Mouse (Mus musculus): Measurements from ENCODE around the gene 2810006K23Rik. TPM values are rescaled to one million over a fixed set of nuclear protein-coding genes. Genes with fewer than 3 reads are reported as not detected.
"Not testable (repeated sequence)": the region's sequence is repeated elsewhere in the genome, so short reads cannot be mapped to it uniquely, and the experiment has no call there.

The 2810006K23Rik gene
- 10 to 100 TPM in 2 of 26 experiments, 1 to 10 TPM in 15, under 1 TPM in 3, not detected in 6; 0.37 to 11.4 (median 4.6) TPM for total RNA-seq (2018; cell fraction: chromatin; rRNA removed)
- 10 to 100 TPM in 11 of 26 experiments, 1 to 10 TPM in 15; 3.6 to 12.0 (median 9.4) TPM for total RNA-seq (2018; cell fraction: cytosol; rRNA removed)
- total RNA-seq (2018; cell fraction: nucleus; rRNA removed) = 10 to 100 TPM in 2 of 26 experiments, 1 to 10 TPM in 21, under 1 TPM in 2, not detected in 1; 0.92 to 13.2 (median 2.8) TPM
- polyA plus RNA-seq (2018) = 10.0 to 15.0 TPM (median 13.1 TPM) in 3 replicates

DNA sequence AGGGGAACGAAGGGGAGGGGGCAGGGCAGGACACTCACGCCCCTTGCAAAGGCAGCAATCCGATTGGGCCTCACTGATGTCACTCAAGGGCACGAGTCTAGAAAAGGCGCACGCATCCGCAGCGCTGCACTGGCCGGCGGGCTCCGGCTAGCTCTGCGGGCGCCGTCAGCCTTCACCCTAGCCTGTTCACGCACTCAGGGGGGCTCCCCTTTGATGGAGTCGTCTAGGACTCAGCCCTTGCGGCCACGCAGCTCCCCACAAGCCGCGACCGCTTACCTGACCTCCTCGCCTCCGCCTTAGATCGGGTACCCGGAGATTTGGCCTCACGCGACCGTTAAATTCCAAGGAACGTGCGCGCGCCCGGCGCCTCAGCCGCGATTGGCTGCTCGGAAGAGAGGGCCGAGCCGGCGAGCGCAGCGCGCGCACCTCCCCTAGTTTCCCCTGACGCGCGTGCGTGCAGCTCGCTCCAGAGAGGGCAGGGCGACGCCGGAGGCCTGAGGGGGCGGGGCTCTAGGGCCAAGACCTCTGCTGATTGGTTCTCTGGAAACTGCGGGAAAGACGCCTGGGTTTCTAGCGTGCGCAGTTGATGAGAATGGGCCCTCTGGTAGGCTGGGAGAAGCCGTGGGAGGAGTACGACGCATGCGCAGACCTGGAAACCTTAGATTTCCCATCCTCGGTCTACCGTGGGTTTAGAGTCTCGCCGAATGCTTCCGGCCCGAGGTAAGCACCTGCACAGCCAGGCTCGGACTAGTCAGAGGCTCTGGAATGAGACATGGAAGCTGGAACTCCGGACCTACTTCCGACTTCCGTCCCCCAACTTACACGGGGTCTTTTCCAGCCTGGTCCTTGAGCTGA lies at the start of gene 2810006K23Rik, which contains the start of gene Mphosph9:
TSS of gene 2810006K23Rik (plus strand) at position 580 of the 855 bp plus-strand sequence.
TSS of gene Mphosph9 (minus strand) at position 463 of the 855 bp plus-strand sequence.
- under 1% methylated on average over 63 of the region's 72 CpGs for WGBS (ENCODE audit: missing documents)

DNA sequence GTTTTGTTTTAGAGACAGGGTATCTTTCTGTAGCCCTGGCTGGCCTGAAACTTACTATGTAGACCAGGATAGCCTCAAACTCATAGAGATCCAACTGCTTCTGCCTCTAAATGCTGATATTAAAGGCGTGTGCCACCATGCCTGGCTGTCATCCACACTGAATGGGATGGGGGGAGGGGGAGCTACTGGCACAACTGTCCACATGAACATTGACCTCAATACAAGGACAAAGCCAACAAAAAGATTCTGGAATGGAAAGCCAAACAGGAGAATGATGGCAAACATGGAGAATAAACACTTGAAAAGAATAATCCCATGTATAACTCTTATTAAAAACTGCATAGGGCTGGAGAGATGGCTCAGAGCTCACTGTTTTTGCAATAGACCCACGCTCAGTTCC lies 45.0 kb upstream of the 2810006K23Rik start:
- Histone ChIP-seq H3K27ac (no peak overlapping the region), H3K79me2 (ENCODE audit: inconsistent target) (no peaks in the 10 kb centered on the region), H3K36me3 (ENCODE audit: inconsistent target) (no peaks in the 10 kb centered on the region), H3K4me3 (ENCODE audit: inconsistent target) (no peak overlapping the region)
- 95% methylated on average over 2 of the region's 2 CpGs for WGBS (ENCODE audit: missing documents)

More for the DNA sequence above, at the start of gene 2810006K23Rik, which contains the start of gene Mphosph9:
- Histone ChIP-seq H3K36me3 (ENCODE audit: inconsistent target) (no peaks in the 10 kb centered on the region), H3K79me2 (ENCODE audit: inconsistent target) (peaks cover 7% of the 10 kb centered on the region; the same call in 1 of the 2 replicates), H3K4me3 (ENCODE audit: inconsistent target) (peak within 1 kb of the TSS; percentile 89), H3K27ac (peak within 1 kb of the TSS; percentile 38)

DNA sequence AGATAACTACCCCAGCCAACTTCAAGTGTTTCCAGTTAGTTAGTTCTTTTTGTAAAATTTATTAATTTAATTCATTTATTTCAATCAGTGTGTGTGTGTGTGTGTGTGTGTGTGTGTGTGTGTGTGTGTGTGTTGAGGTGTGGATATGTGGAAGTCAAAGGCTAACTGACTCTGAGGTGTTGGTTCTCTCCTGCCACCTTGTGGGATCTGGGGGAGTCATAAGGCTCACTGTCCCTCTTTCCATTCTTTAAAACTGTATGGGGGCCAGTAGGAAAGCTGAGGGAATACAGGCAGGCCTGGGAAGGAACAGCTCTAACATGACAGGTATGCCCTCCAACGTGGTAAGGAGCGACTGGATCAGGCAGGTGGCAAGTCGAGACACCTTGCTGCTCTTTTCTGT lies 43.6 kb upstream of the 2810006K23Rik start:
- WGBS (ENCODE audit: missing documents) = 96% methylated on average over 3 of the region's 3 CpGs
- H3K36me3 ChIP-seq (ENCODE audit: inconsistent target) = no peaks in the 10 kb centered on the region
- H3K4me3 ChIP-seq (ENCODE audit: inconsistent target) = no peak overlapping the region
- H3K27ac ChIP-seq = no peak overlapping the region
- H3K79me2 ChIP-seq (ENCODE audit: inconsistent target) = no peaks in the 10 kb centered on the region

DNA sequence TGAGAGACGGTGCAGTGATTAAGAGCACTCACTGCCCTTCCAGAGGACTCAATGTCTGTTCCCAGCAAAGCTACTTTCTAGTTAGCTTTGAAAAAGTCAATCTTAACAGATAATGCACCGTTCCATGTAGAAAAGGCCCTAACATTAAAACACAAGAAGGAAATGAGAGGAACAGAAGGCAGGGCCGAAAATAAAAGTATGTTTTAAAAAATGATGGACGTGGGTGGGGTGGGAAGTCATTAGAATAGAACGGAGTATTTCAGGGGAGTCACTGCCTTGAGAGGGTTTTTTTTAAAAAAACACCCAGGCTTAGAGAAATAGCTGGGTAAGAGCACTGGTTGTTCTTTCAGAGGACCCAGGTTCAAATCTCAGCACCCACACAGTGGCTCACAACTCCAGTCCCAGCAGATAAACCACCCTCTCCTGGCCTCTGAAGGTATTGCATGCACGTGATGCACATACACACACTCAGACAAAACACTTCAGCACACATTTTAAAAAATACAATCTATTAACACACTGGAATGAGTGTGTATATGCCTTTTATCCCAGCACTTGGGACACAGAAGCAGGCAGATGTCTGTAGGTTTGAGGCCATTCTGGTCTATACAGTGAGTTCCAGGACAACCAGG lies 40.2 kb upstream of the 2810006K23Rik start:
- WGBS (ENCODE audit: missing documents) = 96% methylated on average over 6 of the region's 6 CpGs
- H3K79me2 ChIP-seq (ENCODE audit: inconsistent target) = no peaks in the 10 kb centered on the region
- no peak overlapping the region for H3K27ac ChIP-seq
- no peaks in the 10 kb centered on the region for H3K36me3 ChIP-seq (ENCODE audit: inconsistent target)
- H3K4me3 ChIP-seq (ENCODE audit: inconsistent target) = no peak overlapping the region

DNA sequence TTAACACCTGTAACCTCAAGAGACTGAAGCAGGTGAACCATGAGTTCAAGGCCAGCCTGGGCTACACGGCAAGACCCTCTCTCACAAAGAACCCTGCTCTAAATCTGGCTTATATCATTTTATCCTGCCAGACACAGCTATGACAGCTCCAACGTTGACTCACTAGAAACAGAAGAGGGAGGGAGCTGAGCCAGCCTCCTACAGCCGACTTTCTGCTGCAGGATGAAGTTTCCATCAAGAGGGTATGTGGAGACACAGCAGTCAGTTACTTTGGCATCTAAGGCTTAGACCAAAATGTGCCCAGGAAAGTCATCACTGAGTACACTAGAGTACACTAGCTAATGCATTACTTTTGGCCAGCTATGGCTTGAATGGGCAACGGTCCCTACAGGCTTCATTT lies 37.7 kb upstream of the 2810006K23Rik start:
- 93% methylated on average over 4 of the region's 4 CpGs for WGBS (ENCODE audit: missing documents)
- Histone ChIP-seq H3K27ac (no peak overlapping the region), H3K79me2 (ENCODE audit: inconsistent target) (no peaks in the 10 kb centered on the region), H3K36me3 (ENCODE audit: inconsistent target) (no peaks in the 10 kb centered on the region), H3K4me3 (ENCODE audit: inconsistent target) (no peak overlapping the region)

DNA sequence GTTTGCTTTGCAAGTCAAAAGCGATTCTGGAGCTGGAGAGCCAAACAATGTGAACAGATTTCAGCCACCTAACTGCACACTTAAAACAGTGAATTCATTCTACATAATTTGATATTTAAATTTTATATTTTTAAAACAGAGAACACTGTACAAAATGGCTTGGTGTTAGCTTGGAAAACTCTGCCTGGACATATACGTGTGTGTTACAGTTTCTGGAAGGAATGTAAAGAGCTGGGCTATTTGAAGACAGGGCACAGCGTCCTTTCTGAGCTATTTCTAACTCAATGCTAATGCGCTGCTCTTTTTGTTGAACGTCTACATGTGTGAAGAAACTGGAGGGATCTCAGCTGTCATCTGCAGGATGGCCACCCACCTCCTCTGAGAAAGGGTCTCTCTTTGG lies 33.9 kb upstream of the 2810006K23Rik start:
- 97% methylated on average over 5 of the region's 5 CpGs for WGBS (ENCODE audit: missing documents)
- Histone ChIP-seq H3K79me2 (ENCODE audit: inconsistent target) (no peaks in the 10 kb centered on the region), H3K27ac (no peak overlapping the region), H3K36me3 (ENCODE audit: inconsistent target) (no peaks in the 10 kb centered on the region; the same call in 1 of the 2 replicates), H3K4me3 (ENCODE audit: inconsistent target) (no peak overlapping the region)

DNA sequence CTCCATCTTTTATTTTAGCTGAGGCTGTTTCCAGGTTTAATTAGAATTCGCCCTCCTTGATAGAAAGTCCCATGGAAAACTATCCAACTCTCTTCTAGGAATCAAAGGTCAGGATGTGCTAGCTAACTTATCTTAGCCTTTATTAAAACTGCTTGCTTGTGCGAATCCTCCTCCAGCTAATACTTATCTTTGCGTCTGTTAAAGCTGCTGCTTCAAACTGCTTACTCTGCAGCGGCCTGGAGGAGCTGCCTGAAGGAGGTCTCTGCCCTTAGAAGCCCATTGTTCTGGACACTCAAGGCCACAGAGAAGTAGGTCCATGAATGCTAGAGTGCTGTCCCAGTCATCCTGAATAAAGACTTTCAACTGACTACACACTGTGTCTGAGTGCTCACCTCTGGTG lies 31.4 kb upstream of the 2810006K23Rik start:
- WGBS (ENCODE audit: missing documents) = 94% methylated on average over 4 of the region's 4 CpGs
- Histone ChIP-seq H3K27ac (no peak overlapping the region), H3K79me2 (ENCODE audit: inconsistent target) (no peaks in the 10 kb centered on the region), H3K4me3 (ENCODE audit: inconsistent target) (no peak overlapping the region), H3K36me3 (ENCODE audit: inconsistent target) (no peaks in the 10 kb centered on the region; the same call in 1 of the 2 replicates)

DNA sequence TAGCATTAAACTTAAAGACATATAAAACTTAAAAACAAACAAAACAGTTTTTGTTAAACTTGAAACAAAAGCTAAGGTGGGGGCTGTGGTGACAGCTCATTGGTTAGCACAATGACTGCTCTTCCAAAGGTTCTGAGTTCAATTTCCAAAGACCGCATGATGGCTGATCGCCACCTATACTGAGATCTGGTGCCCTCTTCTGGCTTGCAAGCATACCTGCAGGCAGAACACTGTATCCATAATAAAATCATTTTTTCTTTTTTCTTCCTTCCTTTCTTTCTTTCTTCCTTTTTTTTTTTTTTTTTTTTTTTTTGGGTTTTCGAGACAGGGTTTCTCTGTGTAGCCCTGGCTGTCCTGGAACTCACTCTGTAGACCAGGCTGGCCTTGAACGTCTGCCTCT lies 28.6 kb upstream of the 2810006K23Rik start:
- H3K27ac ChIP-seq; H3K36me3 ChIP-seq (ENCODE audit: inconsistent target); H3K79me2 ChIP-seq (ENCODE audit: inconsistent target); H3K4me3 ChIP-seq (ENCODE audit: inconsistent target): not testable (repeated sequence)
- 84% methylated on average over 3 of the region's 4 CpGs for WGBS (ENCODE audit: missing documents)

DNA sequence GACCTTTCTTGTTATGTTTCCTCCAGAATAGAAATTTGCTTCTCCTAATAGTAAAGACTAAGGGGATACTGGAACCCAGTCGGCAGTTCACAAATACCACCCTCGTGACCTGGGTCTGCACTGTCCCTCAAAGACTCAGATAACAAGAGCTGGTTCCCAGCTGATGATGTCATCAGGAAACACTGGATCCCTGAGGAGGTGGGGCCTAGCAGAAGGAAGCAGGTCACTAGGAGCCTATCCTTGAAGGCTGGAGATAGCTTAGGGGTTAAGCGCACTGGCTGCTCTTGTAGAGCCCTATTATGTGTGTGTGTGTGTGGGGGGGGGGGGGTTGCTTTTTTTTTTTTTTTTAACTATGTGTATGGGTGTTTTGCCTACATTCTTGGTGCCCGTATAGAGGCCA lies 27.8 kb upstream of the 2810006K23Rik start:
- no peaks in the 10 kb centered on the region for H3K79me2 ChIP-seq (ENCODE audit: inconsistent target)
- no peaks in the 10 kb centered on the region; the same call in 1 of the 2 replicates for H3K36me3 ChIP-seq (ENCODE audit: inconsistent target)
- H3K4me3 ChIP-seq (ENCODE audit: inconsistent target) = no peak overlapping the region
- 93% methylated on average over 4 of the region's 4 CpGs for WGBS (ENCODE audit: missing documents)
- H3K27ac ChIP-seq = no peak overlapping the region

DNA sequence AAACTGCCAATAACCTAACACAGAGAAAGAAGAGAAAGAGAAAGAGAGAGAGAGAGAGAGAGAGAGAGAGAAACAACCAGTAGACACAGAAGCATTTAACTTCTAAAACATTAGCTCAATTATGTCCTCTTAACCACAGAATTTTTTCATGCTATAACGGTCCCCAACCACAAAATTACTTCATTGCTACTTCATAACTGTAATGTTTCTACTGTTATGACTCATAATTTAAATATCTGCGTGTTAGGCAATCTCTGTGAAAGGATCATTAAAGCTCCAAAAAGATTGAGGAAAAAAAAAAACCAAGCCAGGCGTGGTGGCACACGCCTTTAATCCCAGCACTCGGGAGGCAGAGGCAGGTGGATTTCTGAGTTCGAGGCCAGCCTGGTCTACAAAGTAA lies 25.0 kb upstream of the 2810006K23Rik start:
- 7% methylated on average over 2 of the region's 6 CpGs for WGBS (ENCODE audit: missing documents)
- not testable (repeated sequence) for H3K27ac ChIP-seq; H3K79me2 ChIP-seq (ENCODE audit: inconsistent target); H3K36me3 ChIP-seq (ENCODE audit: inconsistent target); H3K4me3 ChIP-seq (ENCODE audit: inconsistent target)

DNA sequence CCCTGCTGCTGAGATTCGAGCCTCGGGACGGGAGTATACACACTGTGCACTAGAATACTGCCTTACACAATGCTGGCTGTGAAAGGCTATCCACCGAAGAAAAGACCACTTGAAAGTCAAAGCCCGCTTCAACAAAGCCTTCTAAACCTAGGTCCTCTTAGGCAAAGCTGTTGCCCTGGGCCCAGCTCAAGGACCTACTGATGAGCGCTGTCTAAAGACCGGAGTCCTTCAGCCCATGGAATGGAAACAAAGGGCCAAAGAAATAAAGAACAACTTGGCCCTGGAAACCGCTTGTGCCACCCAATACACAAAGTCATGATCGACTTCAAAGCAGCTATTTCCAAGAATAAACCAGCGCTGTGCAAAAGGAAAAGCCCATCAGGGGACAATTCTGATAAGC lies 18.7 kb upstream of the 2810006K23Rik start:
- Histone ChIP-seq H3K27ac (no peak overlapping the region), H3K36me3 (ENCODE audit: inconsistent target) (peaks cover 3% of the 10 kb centered on the region; the same call in 1 of the 2 replicates), H3K79me2 (ENCODE audit: inconsistent target) (no peaks in the 10 kb centered on the region), H3K4me3 (ENCODE audit: inconsistent target) (no peak overlapping the region)
- 96% methylated on average over 10 of the region's 10 CpGs for WGBS (ENCODE audit: missing documents)

DNA sequence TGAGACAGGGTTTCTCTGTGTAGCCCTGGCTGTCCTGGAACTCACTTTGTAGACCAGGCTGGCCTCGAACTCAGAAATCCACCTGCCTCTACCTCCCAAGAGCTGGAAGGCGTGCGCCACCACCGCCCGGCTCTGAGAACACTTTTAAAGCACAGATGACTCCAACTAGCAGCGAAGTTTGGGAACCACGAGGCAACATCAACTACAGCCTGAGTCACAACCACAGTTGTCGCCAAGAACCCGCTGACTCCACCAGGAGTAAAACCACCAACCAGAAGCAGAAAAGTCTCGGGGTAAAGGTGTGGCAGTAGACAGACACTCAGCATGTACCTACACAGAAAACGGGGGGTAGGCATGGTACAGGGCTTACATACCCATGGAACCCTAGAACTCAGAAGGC lies 17.8 kb upstream of the 2810006K23Rik start:
- WGBS (ENCODE audit: missing documents) = 86% methylated on average over 10 of the region's 11 CpGs
- Histone ChIP-seq H3K27ac (no peak overlapping the region), H3K79me2 (ENCODE audit: inconsistent target) (no peaks in the 10 kb centered on the region), H3K36me3 (ENCODE audit: inconsistent target) (peaks cover 3% of the 10 kb centered on the region; the same call in 1 of the 2 replicates), H3K4me3 (ENCODE audit: inconsistent target) (no peak overlapping the region)

DNA sequence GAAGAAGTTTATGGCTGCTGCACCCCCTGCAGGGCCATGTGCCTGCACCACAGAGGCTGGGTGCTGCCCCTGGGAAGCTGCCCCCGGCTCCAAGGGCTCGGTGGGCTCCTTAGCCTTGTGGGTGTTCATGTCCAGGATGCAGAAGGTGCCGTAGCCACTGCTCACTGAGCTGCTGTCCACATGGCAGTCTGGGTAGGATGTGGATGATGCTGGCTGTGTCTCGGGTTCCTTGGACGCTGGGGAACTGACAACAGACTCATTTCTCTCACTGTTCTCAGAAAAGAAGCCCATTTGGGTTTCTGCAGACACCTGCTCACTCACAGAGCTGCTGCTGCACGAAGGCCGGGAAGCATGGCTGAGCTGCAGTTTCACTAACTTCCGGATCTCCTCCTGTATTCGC lies 12.4 kb upstream of the 2810006K23Rik start:
- H3K79me2 ChIP-seq (ENCODE audit: inconsistent target) = no peaks in the 10 kb centered on the region
- peaks cover 3% of the 10 kb centered on the region; the same call in 1 of the 2 replicates for H3K36me3 ChIP-seq (ENCODE audit: inconsistent target)
- no peak overlapping the region for H3K4me3 ChIP-seq (ENCODE audit: inconsistent target)
- no peak overlapping the region for H3K27ac ChIP-seq
- WGBS (ENCODE audit: missing documents) = 91% methylated on average over 9 of the region's 9 CpGs

DNA sequence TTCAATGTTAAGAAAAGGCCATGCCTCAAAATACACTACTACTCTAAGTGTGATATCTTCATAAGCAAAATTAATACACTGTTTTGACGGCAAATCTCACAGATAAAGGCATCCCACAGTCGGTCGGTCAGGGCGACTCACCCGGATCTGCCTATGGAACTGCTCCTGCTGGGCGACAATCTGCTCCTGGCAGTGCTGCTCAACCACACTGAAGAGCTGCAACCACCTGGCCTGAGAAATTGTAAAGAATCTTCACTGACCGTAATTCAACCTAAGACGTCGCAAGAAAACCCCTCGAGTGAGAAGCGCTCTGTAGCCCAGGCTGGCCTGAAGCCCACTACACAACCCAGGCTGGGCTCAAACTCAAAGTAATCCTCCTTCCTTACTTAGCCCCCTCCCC lies 11.9 kb upstream of the 2810006K23Rik start:
- Histone ChIP-seq H3K4me3 (ENCODE audit: inconsistent target) (no peak overlapping the region), H3K27ac (no peak overlapping the region), H3K79me2 (ENCODE audit: inconsistent target) (no peaks in the 10 kb centered on the region), H3K36me3 (ENCODE audit: inconsistent target) (peaks cover 3% of the 10 kb centered on the region; the same call in 1 of the 2 replicates)
- WGBS (ENCODE audit: missing documents) = 96% methylated on average over 11 of the region's 11 CpGs

All from macrophage (primary cell).